Mouse (Mus musculus) MEL (cell line): ENCODE results near the gene Mecom. TPM values are rescaled to one million over a fixed set of nuclear protein-coding genes. Genes with fewer than 3 reads are reported as not detected.

Experiments
- DNase-seq: peaks from one replicate; pipeline ENCODE4 v3.0.0; 2011; ENCODE audit warnings: low read depth, low spot score
- H3K27ac ChIP-seq: 2 replicates; pipeline ENCODE4 v1.5.1; 2012; ENCODE audit warnings: low read depth, mild to moderate bottlenecking, control low read depth, low read length, moderate library complexity; ENCODE audit not compliant: control insufficient read depth
- H3K27me3 ChIP-seq, 2 experiments: fragments of 150-350 bp in 1 of 2; sonication (generic) in 1 of 2; 2 replicates each; pipeline ENCODE4 v1.6.1; 2012; ENCODE audit warnings: low read length in 2 of 2, mild to moderate bottlenecking in 2 of 2, improper control_type of control experiment in 1 of 2, moderate library complexity in 1 of 2; ENCODE audit not compliant: insufficient read depth in 2 of 2, control insufficient read depth in 1 of 2
- H3K36me3 ChIP-seq, 2 experiments: 2 replicates each; pipeline ENCODE4 v1.6.1; 2012 to 2014; ENCODE audit warnings: low read length in 2 of 2, improper control_type of control experiment in 1 of 2, inconsistent platforms in 1 of 2, mild to moderate bottlenecking in 1 of 2; ENCODE audit not compliant: insufficient read depth in 2 of 2, control insufficient read depth in 1 of 2
- H3K4me1 ChIP-seq, 2 experiments: fragments of 150-350 bp in 1 of 2; sonication (generic) in 1 of 2; 2 replicates each; pipeline ENCODE4 v1.6.1; 2012; ENCODE audit warnings: low read length in 2 of 2, improper control_type of control experiment in 1 of 2, mild to moderate bottlenecking in 1 of 2; ENCODE audit not compliant: insufficient read depth in 2 of 2, control insufficient read depth in 1 of 2
- H3K4me3 ChIP-seq, 2 experiments: fragments of 150-350 bp in 1 of 2; sonication (generic) in 1 of 2; 2 replicates each; pipeline ENCODE4 v1.5.1; 2012; ENCODE audit warnings: low read depth in 2 of 2, low read length in 2 of 2, mild to moderate bottlenecking in 2 of 2, moderate library complexity in 2 of 2, control low read depth in 1 of 2, improper control_type of control experiment in 1 of 2; ENCODE audit not compliant: control insufficient read depth in 1 of 2, insufficient read depth in 1 of 2
- H3K79me2 ChIP-seq: 2 replicates; pipeline ENCODE4 v1.6.1; 2012; ENCODE audit warnings: mild to moderate bottlenecking, low read length, moderate library complexity; ENCODE audit not compliant: control insufficient read depth, poor library complexity, insufficient read depth
- H3K9ac ChIP-seq: 2 replicates; pipeline ENCODE4 v1.6.1; 2012; ENCODE audit warnings: low read depth, mild to moderate bottlenecking, control low read depth, low read length, moderate library complexity; ENCODE audit not compliant: control insufficient read depth, poor library complexity, severe bottlenecking
- H3K9me3 ChIP-seq: fragments of 150-350 bp; sonication (generic); replicated peaks from 2 replicates; pipeline ENCODE4 v1.6.1; 2012; ENCODE audit warnings: mild to moderate bottlenecking, low read length, improper control_type of control experiment, moderate library complexity; ENCODE audit not compliant: insufficient read depth
- ELF1 ChIP-seq: IDR thresholded peaks from 2 replicates; pipeline ENCODE4 v1.6.1; 2014; ENCODE audit warnings: low read depth, mild to moderate bottlenecking, inconsistent platforms, low read length, improper control_type of control experiment, moderate library complexity
- ETS1 ChIP-seq: IDR thresholded peaks from 2 replicates; pipeline ENCODE4 v1.6.1; 2012; ENCODE audit warnings: low read depth, mild to moderate bottlenecking, inconsistent platforms, low read length, improper control_type of control experiment, moderate library complexity
- GATA1 ChIP-seq: IDR thresholded peaks from 2 replicates; pipeline ENCODE4 v1.6.1; 2011; ENCODE audit warnings: low read depth, low read length, improper control_type of control experiment
- JUND ChIP-seq: IDR thresholded peaks from 2 replicates; pipeline ENCODE4 v1.6.1; 2011; ENCODE audit warnings: low read depth, mild to moderate bottlenecking, improper control_type of control experiment, low read length
- MAFK ChIP-seq: IDR thresholded peaks from 2 replicates; pipeline ENCODE4 v1.6.1; 2011; ENCODE audit warnings: low read depth, mild to moderate bottlenecking, low read length, improper control_type of control experiment, borderline replicate concordance
- MAX ChIP-seq: IDR thresholded peaks from 2 replicates; pipeline ENCODE4 v1.6.1; 2011; ENCODE audit warnings: low read length, improper control_type of control experiment
- MAZ ChIP-seq: IDR thresholded peaks from 2 replicates; pipeline ENCODE4 v1.6.1; 2012; ENCODE audit warnings: low read depth, mild to moderate bottlenecking, inconsistent platforms, low read length, improper control_type of control experiment
- MEF2A ChIP-seq: IDR thresholded peaks from 2 replicates; pipeline ENCODE4 v1.6.1; 2014; ENCODE audit warnings: low read depth, mild to moderate bottlenecking, inconsistent platforms, low read length, improper control_type of control experiment; ENCODE audit not compliant: poor library complexity, insufficient replicate concordance, severe bottlenecking; ENCODE audit errors: extremely low read depth
- MXI1 ChIP-seq: IDR thresholded peaks from 2 replicates; pipeline ENCODE4 v1.6.1; 2011; ENCODE audit warnings: mild to moderate bottlenecking, low read depth, low read length, improper control_type of control experiment
- MYC ChIP-seq: IDR thresholded peaks from 2 replicates; pipeline ENCODE4 v1.6.1; 2011; ENCODE audit warnings: low read depth, mild to moderate bottlenecking, low read length, improper control_type of control experiment, moderate library complexity
- NRF1 ChIP-seq: IDR thresholded peaks from 2 replicates; pipeline ENCODE4 v1.6.1; 2014; ENCODE audit warnings: low read depth, mild to moderate bottlenecking, inconsistent platforms, low read length, improper control_type of control experiment, moderate library complexity; ENCODE audit not compliant: poor library complexity, insufficient read depth, severe bottlenecking
- POLR2A ChIP-seq, 2 experiments: IDR thresholded peaks; 2 replicates each; pipeline ENCODE4 v1.6.1; 2011 to 2012; ENCODE audit warnings: low read length in 2 of 2, mild to moderate bottlenecking in 2 of 2, control low read depth in 1 of 2, improper control_type of control experiment in 1 of 2, low read depth in 1 of 2, moderate library complexity in 1 of 2; ENCODE audit not compliant: control insufficient read depth in 1 of 2, insufficient read depth in 1 of 2, poor library complexity in 1 of 2
- POLR2AphosphoS2 ChIP-seq: IDR thresholded peaks from 2 replicates; pipeline ENCODE4 v1.6.1; 2011; ENCODE audit warnings: low read length, improper control_type of control experiment
- POLR2AphosphoS5 ChIP-seq: IDR thresholded peaks from 2 replicates; pipeline ENCODE4 v1.6.1; 2012; ENCODE audit warnings: low read depth, borderline replicate concordance, mild to moderate bottlenecking, inconsistent platforms, low read length, moderate library complexity, mixed read lengths
- RAD21 ChIP-seq: IDR thresholded peaks from 2 replicates; pipeline ENCODE4 v1.6.1; 2011; ENCODE audit warnings: mild to moderate bottlenecking, low read depth, low read length, improper control_type of control experiment
- TAL1 ChIP-seq: IDR thresholded peaks from 2 replicates; pipeline ENCODE4 v1.6.1; 2012; ENCODE audit warnings: mild to moderate bottlenecking, inconsistent platforms, low read length, moderate library complexity, mixed read lengths
- TBP ChIP-seq: IDR thresholded peaks from 2 replicates; pipeline ENCODE4 v1.8.0; 2011; ENCODE audit warnings: low read depth, low read length, improper control_type of control experiment
- UBTF ChIP-seq: IDR thresholded peaks from 2 replicates; pipeline ENCODE4 v1.6.1; 2012; ENCODE audit warnings: low read depth, mild to moderate bottlenecking, inconsistent platforms, low read length, improper control_type of control experiment, moderate library complexity, borderline replicate concordance; ENCODE audit not compliant: insufficient read depth
- ZKSCAN1 ChIP-seq: IDR thresholded peaks from 2 replicates; pipeline ENCODE4 v1.6.1; 2012; ENCODE audit warnings: low read depth, mild to moderate bottlenecking, inconsistent platforms, low read length, improper control_type of control experiment, moderate library complexity
- polyA plus RNA-seq, 2 experiments: library from polyadenylated mRNA; stranded (reverse) in 1 of 2; unstranded in 1 of 2; fragments of >175 nt in 1 of 2; fragments of >200 nt in 1 of 2; gene quantifications; 2 replicates each; pipeline versions ENCODE4 v1.2.1 to v1.2.4; 2012; ENCODE audit warnings: low replicate concordance in 2 of 2, low read depth in 1 of 2; ENCODE audit not compliant: insufficient read length in 2 of 2, insufficient read depth in 1 of 2, missing spikeins in 1 of 2
- total RNA-seq: library from RNA; depleted of rRNA; stranded (reverse); fragments of 300-350 nt; gene quantifications from 2 replicates; pipeline ENCODE4 v1.2.3, GENCODE M21; 2012

Gene Mecom
- total and polyA plus RNA-seq, 3 experiments: 0.04 TPM; not detected in 2

DNA sequence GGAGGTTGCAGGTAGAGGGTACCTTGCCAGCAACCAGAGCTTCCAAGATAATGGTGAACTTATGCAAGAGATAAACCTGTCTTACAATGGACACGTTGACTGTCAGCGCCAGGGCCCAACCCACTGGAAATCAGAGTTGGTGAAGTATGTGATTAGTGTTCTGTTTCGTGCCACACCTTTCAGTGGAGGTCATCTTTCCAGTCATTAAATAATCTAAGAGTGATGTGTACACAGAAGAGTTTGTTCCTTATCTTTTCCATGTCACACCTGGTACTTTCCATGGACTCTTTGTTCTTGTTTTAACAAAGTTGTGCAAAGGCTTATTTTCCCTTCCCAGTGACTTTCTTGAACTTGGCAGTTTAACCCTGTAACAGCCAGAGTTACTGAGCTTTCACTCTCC lies 374.0 kb downstream of the Mecom start:
- Histone ChIP-seq H3K9ac (no peak overlapping the region), H3K36me3 (no peaks in the 10 kb centered on the region), H3K9me3 (no peaks in the 10 kb centered on the region), H3K27me3 (no peaks in the 10 kb centered on the region), H3K79me2 (no peaks in the 10 kb centered on the region), H3K27ac (no peak overlapping the region), H3K4me3 (no peak overlapping the region), H3K4me1 (no peaks in the 10 kb centered on the region)
- DNase-seq: no peak
- no peak for TF ChIP-seq MYC
- TF ChIP-seq MXI1: no peak
- no peak for TF ChIP-seq JUND
- no peak for TF ChIP-seq MAZ
- TF ChIP-seq NRF1: no peak
- TF ChIP-seq MAFK: no peak
- no peak for TF ChIP-seq TAL1
- no peak for TF ChIP-seq RAD21
- no peak for TF ChIP-seq TBP

GRCm38 (mm10) chr3:30168396-30169186 lies 379.2 kb downstream of the Mecom start:
- Histone ChIP-seq H3K27me3 (no peaks in the 10 kb centered on the region), H3K27ac (no peak overlapping the region), H3K9me3 (no peaks in the 10 kb centered on the region), H3K4me3 (no peak overlapping the region), H3K36me3 (no peaks in the 10 kb centered on the region), H3K79me2 (no peaks in the 10 kb centered on the region), H3K4me1 (no peaks in the 10 kb centered on the region), H3K9ac (no peak overlapping the region)
- DNase-seq: no peak
- TF ChIP-seq JUND (no peak), MXI1 (no peak), POLR2AphosphoS5 (no peak), MYC (no peak), NRF1 (no peak), POLR2A (IDR thresholded peaks at IDR 0.05; ENCODE audit: control insufficient read depth in 1 of 2, insufficient read depth in 1 of 2, low read depth in 1 of 2, low read length in 2 of 2, poor library complexity in 1 of 2) (no peak), ETS1 (no peak), MAX (no peak), TBP (no peak)

GRCm38 (mm10) chr3:30167027-30167426 lies 380.8 kb downstream of the Mecom start:
- no peak for DNase-seq
- Histone ChIP-seq H3K27me3 (no peaks in the 10 kb centered on the region), H3K27ac (no peak overlapping the region), H3K36me3 (no peaks in the 10 kb centered on the region), H3K9ac (no peak overlapping the region), H3K9me3 (no peaks in the 10 kb centered on the region), H3K4me3 (no peak overlapping the region), H3K79me2 (no peaks in the 10 kb centered on the region), H3K4me1 (no peaks in the 10 kb centered on the region)
- TF ChIP-seq NRF1: no peak
- TF ChIP-seq MAZ: no peak
- TF ChIP-seq ELF1: no peak
- TF ChIP-seq GATA1: no peak
- no peak for TF ChIP-seq TAL1
- no peak for TF ChIP-seq UBTF
- TF ChIP-seq MEF2A: no peak
- TF ChIP-seq ZKSCAN1: no peak
- TF ChIP-seq JUND: no peak
- TF ChIP-seq ETS1: no peak
- no peak for TF ChIP-seq POLR2AphosphoS2
